22 mouse cellular contexts compared by ENCODE assay signal in the genomic region with DNA sequence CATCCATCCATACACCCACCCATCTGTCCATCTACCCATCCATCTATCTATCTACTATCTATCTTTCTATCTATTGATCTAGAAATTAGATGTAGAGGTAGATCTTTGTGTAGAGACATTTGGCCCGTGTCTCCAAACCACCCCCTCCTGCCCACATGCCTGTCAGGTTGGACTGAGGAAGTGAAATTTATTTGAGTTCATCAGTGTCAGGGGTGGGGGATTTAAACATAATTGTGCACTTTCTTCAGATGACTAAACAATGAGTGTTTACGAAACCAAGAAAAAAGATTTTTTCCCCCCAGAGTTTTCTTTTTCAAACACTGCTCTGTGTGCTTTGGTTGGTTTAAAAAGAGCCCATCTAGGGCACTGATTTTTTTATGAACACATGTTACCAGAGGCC. TPM values are rescaled to one million over a fixed set of nuclear protein-coding genes. Genes with fewer than 3 reads are reported as not detected.
DNase-seq lines count a peak whose midpoint lies in the region; ATAC-seq lines count a peak whose summit lies in the region.
"Had no signal": no experiment of that assay in that cellular context is flagged by ENCODE, and none has a peak within 500 bp of the region (broad histone marks: within the 10 kb centered on the region; RNA-seq: fewer than 3 reads in every experiment).

No protein-coding gene starts in this region.

- peak; percentile 20 for ATAC-seq in CD4-positive, CD25-positive, alpha-beta regulatory T cell, adult 4 months
- ATAC-seq in monocyte, adult 5-6 weeks (replicated peaks; ENCODE audit: insufficient number of reproducible peaks, low FRiP score, low TSS enrichment, poor library complexity, severe bottlenecking) = no peak
- ATAC-seq: forebrain, embryonic 15.5 days; hindbrain, postnatal 0 days had no signal

- H3K27me3 ChIP-seq in splenic B cell, adult 2 months (ENCODE audit: control insufficient read depth, insufficient read depth, low read length, poor library complexity, severe bottlenecking) = no peaks in the 10 kb centered on the region
- H3K27me3 ChIP-seq: embryonic facial prominence, embryonic 12.5 days; embryonic facial prominence, embryonic 15.5 days; forebrain, embryonic 12.5 days; forebrain, embryonic 15.5 days had no signal

- no peaks in the 10 kb centered on the region for H3K36me3 ChIP-seq in splenic B cell, adult 2 months (ENCODE audit: control insufficient read depth, insufficient read depth, low read length, poor library complexity, severe bottlenecking)
- H3K36me3 ChIP-seq: embryonic facial prominence, embryonic 12.5 days; embryonic facial prominence, embryonic 15.5 days; forebrain, embryonic 12.5 days; forebrain, embryonic 15.5 days; heart, embryonic 10.5 days; heart, embryonic 13.5 days had no signal

- DNase-seq in A20 (ENCODE audit: low read depth, low spot score) = peak; percentile 79
- peak; percentile 50 for DNase-seq in induced T-regulatory cell, adult 2 months (ENCODE audit: low read depth)
- peak; percentile 72 for DNase-seq in splenic B cell, adult 2 months (ENCODE audit: low read depth, low spot score)
- no peak for DNase-seq in adrenal gland, postnatal 14 days
- DNase-seq: adrenal gland, adult 8-10 months; adrenal gland, postnatal 36 days; cerebellum, adult 18-20 months; cerebellum, adult 9-10 months; cerebellum, postnatal 14 days; gastrocnemius, postnatal 25 days; heart, adult 2 months; heart, postnatal 14 days; heart, postnatal 4 days had no signal

RNA-seq across cellular contexts. Expression of a gene that starts 10.9 kb away (rescaled TPM):
- 100 to 1,000 TPM; 220 to 247 TPM for polyA plus RNA-seq in CD4-positive, CD25-positive, alpha-beta regulatory T cell, adult 4 months (2017; shearing (Covaris generic))
- 595 to 720 TPM (median 610 TPM) in 3 replicates for total RNA-seq in monocyte, adult 5-6 weeks (2017)
- 145 and 150 TPM in 2 replicates for total RNA-seq in adrenal gland, postnatal 14 days (2021)
